Mouse (Mus musculus): ENCODE results near the gene Mob3b. TPM values are rescaled to one million over a fixed set of nuclear protein-coding genes. Genes with fewer than 3 reads are reported as not detected.

Mob3b gene
- polyA plus RNA-seq, 1 experiment from 2014 or later: 3.6 TPM

GRCm38 (mm10) chr4:34987568-34987967 is 169.7 kb downstream of the Mob3b start:
- ATAC-seq (ENCODE audit: low read depth): no peak
- Histone ChIP-seq H3K36me3 (no peaks in the 10 kb centered on the region), H3K4me3 (no peak overlapping the region), H3K9ac (no peak overlapping the region), H3K27me3 (no peaks in the 10 kb centered on the region), H3K27ac (replicated peaks) (no peak overlapping the region), H3K4me2 (no peak overlapping the region), H3K9me3 (no peaks in the 10 kb centered on the region), H3K4me1 (replicated peaks) (peaks cover 20% of the 10 kb centered on the region)
- 93% methylated on average over 4 of the region's 4 CpGs for WGBS

DNA sequence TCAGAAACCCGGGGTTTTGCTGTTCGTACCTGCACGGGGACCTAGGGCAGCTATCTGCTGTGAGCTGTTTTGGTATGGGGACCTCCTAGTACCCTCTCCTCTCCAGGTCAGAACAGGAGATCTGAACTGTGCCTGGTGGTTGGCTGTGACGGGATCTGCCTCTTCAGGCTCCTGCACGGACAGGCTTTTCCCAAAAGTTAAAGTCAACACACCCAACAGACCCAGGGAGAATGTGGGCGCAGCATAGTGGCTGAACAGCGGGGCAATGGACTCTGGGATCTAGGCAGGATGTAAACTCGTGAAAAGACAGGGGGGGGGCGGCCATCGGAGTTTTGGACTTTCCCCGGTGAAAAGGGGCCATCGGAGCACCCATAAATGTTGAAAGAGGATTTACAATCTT is 170.2 kb downstream of the Mob3b start:
- Histone ChIP-seq H3K36me3 (no peaks in the 10 kb centered on the region), H3K9ac (no peak overlapping the region), H3K9me3 (no peaks in the 10 kb centered on the region), H3K4me1 (replicated peaks) (peaks cover 16% of the 10 kb centered on the region), H3K27me3 (no peaks in the 10 kb centered on the region), H3K4me2 (no peak overlapping the region), H3K27ac (replicated peaks) (no peak overlapping the region), H3K4me3 (no peak overlapping the region)
- WGBS: 78% methylated on average over 12 of the region's 12 CpGs
- ATAC-seq (ENCODE audit: low read depth): no peak

- Histone ChIP-seq H3K4me3 (no peak overlapping the region), H3K27me3 (no peaks in the 10 kb centered on the region), H3K27ac (replicated peaks) (no peak overlapping the region), H3K9ac (no peak overlapping the region), H3K4me1 (replicated peaks) (peaks cover 15% of the 10 kb centered on the region), H3K36me3 (no peaks in the 10 kb centered on the region), H3K4me2 (no peak overlapping the region), H3K9me3 (no peaks in the 10 kb centered on the region)
- WGBS: 80% methylated on average over 4 of the region's 4 CpGs
- no peak for ATAC-seq (ENCODE audit: low read depth)
These were observed 170.6 kb downstream of the Mob3b start for GRCm38 (mm10) chr4:34986647-34987046.

GRCm38 (mm10) chr4:34984377-34984776 is 172.9 kb downstream of the Mob3b start:
- no peak overlapping the region for H3K27ac ChIP-seq (replicated peaks)
- 90% methylated on average over 4 of the region's 4 CpGs for WGBS
- H3K36me3 ChIP-seq: no peaks in the 10 kb centered on the region
- H3K27me3 ChIP-seq: no peaks in the 10 kb centered on the region
- no peak for ATAC-seq (ENCODE audit: low read depth)
- H3K4me3 ChIP-seq: no peak overlapping the region
- H3K9ac ChIP-seq: no peak overlapping the region
- peaks cover 18% of the 10 kb centered on the region for H3K4me1 ChIP-seq (replicated peaks)
- no peaks in the 10 kb centered on the region for H3K9me3 ChIP-seq
- no peak overlapping the region for H3K4me2 ChIP-seq

DNA sequence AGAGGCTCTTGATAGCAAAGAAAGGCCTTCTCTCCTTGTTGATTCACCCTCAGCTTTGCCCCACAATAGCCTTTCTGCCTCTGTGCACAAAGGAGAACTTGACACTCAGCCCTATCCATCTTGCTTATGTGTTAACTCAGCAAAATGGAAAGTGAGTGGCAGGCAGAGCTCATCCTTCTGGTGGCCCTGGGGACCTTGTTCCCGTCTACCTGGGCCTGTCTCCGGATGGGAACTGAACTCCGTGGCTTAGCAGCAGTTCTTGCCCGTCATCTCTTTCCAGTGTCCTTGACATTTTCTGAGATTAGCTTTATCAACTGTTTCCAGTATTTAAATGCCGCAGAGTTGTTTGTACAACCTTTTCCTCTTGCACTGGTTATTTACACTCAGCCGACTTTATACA is 173.8 kb downstream of the Mob3b start:
- Histone ChIP-seq H3K27me3 (no peaks in the 10 kb centered on the region), H3K9me3 (no peaks in the 10 kb centered on the region), H3K4me1 (replicated peaks) (peaks cover 18% of the 10 kb centered on the region), H3K9ac (no peak overlapping the region), H3K4me2 (no peak overlapping the region), H3K27ac (replicated peaks) (no peak overlapping the region), H3K4me3 (no peak overlapping the region), H3K36me3 (no peaks in the 10 kb centered on the region)
- ATAC-seq (ENCODE audit: low read depth): no peak
- WGBS: 84% methylated on average over 6 of the region's 6 CpGs

DNA sequence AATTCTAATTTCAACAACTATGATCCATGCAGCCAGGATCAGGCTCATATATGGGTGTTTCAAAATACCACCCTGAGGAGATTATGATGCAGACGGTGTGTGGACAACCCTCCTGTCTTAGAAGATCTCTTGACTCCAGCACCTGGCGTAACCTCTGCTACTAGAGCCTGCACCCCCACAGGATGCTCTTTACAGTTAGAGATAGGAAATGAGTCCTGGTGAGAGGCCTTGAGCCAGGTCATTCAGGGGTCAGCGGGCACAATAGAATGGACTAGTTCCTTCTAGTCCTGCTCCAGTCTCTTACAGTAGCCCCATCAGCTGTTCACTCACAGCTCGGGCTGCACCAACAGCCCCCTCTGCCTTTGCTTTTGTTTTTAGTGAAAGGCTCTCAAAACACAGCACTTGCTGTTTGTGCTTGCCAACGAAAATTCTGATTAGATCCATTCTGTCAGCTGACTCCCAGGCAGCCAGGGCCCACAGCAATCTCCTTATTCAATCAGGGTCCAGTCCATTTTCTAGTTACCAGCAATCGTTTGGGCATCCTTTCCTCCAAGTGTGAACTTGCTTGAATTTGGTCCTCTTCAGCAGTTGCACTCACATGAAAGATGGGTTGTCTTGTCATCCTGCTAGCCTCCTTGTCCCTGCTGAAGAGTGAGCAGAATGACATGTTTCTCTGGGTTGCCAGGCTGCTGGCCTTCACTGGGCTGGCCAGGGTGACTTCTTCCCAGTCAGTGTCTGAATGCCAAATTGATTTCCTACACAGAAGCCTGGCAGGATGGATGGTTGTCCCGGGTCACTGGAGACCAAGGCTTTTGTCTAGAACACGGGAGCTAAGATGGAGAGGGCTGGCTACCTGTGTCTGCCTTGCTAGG is 175.7 kb downstream of the Mob3b start:
- Histone ChIP-seq H3K4me2 (no peak overlapping the region), H3K4me1 (replicated peaks) (peaks cover 18% of the 10 kb centered on the region), H3K27ac (replicated peaks) (no peak overlapping the region), H3K36me3 (no peaks in the 10 kb centered on the region), H3K9ac (no peak overlapping the region), H3K27me3 (no peaks in the 10 kb centered on the region), H3K9me3 (no peaks in the 10 kb centered on the region), H3K4me3 (no peak overlapping the region)
- WGBS: 48% methylated on average over 8 of the region's 8 CpGs
- 0 out of 2 replicates have a peak, but pooled peaks have one; percentile 36 for ATAC-seq (ENCODE audit: low read depth)

- H3K9me3 ChIP-seq: no peaks in the 10 kb centered on the region
- no peak overlapping the region for H3K4me2 ChIP-seq
- H3K27ac ChIP-seq (replicated peaks): no peak overlapping the region
- peaks cover 18% of the 10 kb centered on the region for H3K4me1 ChIP-seq (replicated peaks)
- no peak; the same call in 1 of the 2 replicates for ATAC-seq (ENCODE audit: low read depth)
- H3K27me3 ChIP-seq: no peaks in the 10 kb centered on the region
- no peaks in the 10 kb centered on the region for H3K36me3 ChIP-seq
- H3K4me3 ChIP-seq: no peak overlapping the region
- H3K9ac ChIP-seq: no peak overlapping the region
- 23% methylated on average over 8 of the region's 8 CpGs for WGBS
These were observed 176.7 kb downstream of the Mob3b start for GRCm38 (mm10) chr4:34980461-34981039.

DNA sequence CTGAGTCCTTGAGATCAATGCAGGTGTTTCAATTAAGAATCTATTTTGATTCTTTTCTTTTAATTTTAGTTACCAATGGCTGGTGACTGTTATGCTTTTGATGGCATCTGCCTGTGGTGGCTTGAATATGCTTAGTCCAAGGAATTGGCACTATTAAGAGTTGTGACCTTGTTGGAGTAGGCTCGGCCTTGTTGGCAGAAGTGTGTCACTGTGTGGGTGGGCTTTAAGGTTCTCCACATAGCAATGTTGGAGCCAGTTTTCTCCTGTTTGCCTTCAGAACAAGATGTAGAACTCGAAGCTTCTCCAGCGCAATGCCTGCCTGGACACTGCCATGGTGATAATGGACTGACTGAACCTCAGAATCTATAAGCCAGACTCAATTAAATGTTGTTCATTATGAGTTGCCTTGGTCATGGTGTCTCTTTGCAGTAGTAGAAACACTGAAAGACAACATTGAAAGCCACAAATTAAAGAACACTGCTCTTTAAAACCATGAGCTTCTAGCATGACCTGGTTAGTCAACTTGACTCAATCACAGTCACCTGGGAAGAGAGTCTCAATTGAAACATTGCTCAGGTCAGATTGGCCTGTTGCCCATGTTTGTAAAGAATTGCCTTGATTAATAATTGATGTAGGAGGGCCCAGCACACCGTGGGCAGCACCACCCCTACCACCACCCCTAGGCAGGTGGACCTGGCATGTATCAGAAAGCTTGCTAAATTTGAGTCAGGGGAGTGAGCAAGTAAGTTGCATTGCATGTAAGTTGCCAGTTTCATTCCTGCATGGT is 180.2 kb downstream of the Mob3b start:
- no peaks in the 10 kb centered on the region for H3K9me3 ChIP-seq
- 96% methylated on average over 4 of the region's 4 CpGs for WGBS
- H3K36me3 ChIP-seq: no peaks in the 10 kb centered on the region
- ATAC-seq (ENCODE audit: low read depth): no peak
- H3K9ac ChIP-seq: no peak overlapping the region
- H3K4me2 ChIP-seq: no peak overlapping the region
- H3K4me3 ChIP-seq: no peak overlapping the region
- no peak overlapping the region for H3K27ac ChIP-seq (replicated peaks)
- peaks cover 18% of the 10 kb centered on the region for H3K4me1 ChIP-seq (replicated peaks)
- no peaks in the 10 kb centered on the region for H3K27me3 ChIP-seq

DNA sequence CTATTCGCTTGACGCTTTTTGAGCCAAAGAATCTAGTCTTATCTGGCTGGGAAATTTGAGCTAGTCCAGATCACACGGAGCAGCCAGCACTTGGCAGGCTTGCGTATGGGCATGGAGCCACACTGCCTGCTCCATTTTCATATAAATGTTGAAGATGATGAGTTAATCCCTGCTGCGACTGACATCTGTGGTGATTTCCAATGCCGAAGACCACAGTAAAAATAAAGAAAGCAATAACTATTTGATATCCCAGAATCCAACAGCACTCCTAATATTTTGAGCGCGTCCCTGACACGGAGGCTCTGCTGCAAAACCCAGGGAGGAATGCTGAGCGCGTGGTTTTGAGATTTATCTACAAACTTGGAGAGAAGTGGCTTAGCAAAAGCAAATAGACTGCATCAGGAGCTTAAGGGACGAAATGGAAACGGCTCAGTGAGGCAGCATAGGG is 180.9 kb downstream of the Mob3b start:
- Histone ChIP-seq H3K4me2 (no peak overlapping the region), H3K9me3 (no peaks in the 10 kb centered on the region), H3K4me1 (replicated peaks) (peaks cover 11% of the 10 kb centered on the region), H3K27me3 (no peaks in the 10 kb centered on the region), H3K4me3 (no peak overlapping the region), H3K27ac (replicated peaks) (no peak overlapping the region), H3K36me3 (no peaks in the 10 kb centered on the region), H3K9ac (no peak overlapping the region)
- ATAC-seq (ENCODE audit: low read depth): no peak
- 90% methylated on average over 13 of the region's 13 CpGs for WGBS

- H3K9ac ChIP-seq: no peak overlapping the region
- H3K4me1 ChIP-seq (replicated peaks): no peaks in the 10 kb centered on the region
- no peaks in the 10 kb centered on the region for H3K9me3 ChIP-seq
- no peaks in the 10 kb centered on the region for H3K36me3 ChIP-seq
- no peak for ATAC-seq (ENCODE audit: low read depth)
- H3K27me3 ChIP-seq: no peaks in the 10 kb centered on the region
- no peak overlapping the region for H3K27ac ChIP-seq (replicated peaks)
- no peak overlapping the region for H3K4me3 ChIP-seq
- 88% methylated on average over 5 of the region's 5 CpGs for WGBS
- H3K4me2 ChIP-seq: no peak overlapping the region
These were observed 182.5 kb downstream of the Mob3b start for GRCm38 (mm10) chr4:34974795-34975194.

DNA sequence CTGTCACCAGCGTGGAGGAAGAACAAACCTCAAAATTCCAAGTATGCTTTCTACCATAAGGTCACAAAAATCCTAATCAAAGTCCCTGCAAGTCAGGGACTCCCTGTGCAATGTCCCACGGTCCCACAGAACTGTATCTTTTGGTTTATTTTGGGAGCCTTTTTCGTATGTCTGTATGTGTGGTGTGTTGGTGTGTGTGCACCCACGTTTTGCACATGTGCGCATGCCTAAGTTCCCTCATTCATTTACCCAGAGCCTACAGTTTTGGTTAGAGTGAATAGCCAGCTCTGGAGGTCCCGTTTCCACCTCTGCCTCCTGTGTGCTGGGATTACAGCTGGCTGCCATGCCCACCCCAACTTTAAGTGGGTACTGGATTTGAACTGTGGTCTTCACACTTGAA is 189.7 kb downstream of the Mob3b start:
- 81% methylated on average over 6 of the region's 6 CpGs for WGBS
- no peak overlapping the region for H3K27ac ChIP-seq (replicated peaks)
- no peaks in the 10 kb centered on the region for H3K36me3 ChIP-seq
- H3K9ac ChIP-seq: no peak overlapping the region
- no peak for ATAC-seq (ENCODE audit: low read depth)
- H3K4me1 ChIP-seq (replicated peaks): peaks cover 12% of the 10 kb centered on the region
- no peak overlapping the region for H3K4me3 ChIP-seq
- no peaks in the 10 kb centered on the region for H3K27me3 ChIP-seq
- H3K4me2 ChIP-seq: no peak overlapping the region
- no peaks in the 10 kb centered on the region for H3K9me3 ChIP-seq

DNA sequence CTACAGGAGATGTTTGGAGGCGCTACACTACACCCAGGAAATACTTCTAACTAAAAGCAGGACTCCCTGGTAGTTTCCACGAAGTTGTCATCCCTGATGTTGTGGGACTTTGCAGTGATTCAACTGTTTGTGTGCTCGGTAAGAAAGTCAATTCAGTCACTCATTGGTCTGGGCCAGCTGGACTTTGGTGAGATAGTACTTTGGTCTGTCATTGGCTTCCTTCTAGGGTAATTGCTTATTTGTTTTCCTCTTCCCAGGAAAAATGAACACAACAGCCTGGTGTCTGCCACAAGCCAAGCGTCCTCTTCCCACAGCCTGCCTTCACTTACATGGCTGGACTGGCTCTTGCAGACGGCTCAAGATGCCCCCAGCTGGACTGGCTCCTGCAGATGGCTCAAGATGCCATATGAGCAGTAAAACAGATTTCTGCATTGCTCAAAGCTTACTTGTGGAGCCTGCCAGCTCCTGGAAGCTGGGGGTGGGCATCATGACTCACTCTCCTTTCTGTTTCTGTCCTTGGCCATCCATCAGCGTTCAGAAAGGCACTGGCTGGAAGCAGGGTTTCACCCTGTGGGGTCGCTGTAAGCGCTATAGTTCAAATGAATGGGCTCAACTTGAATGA is 190.8 kb downstream of the Mob3b start:
- no peaks in the 10 kb centered on the region for H3K27me3 ChIP-seq
- H3K9me3 ChIP-seq: no peaks in the 10 kb centered on the region
- no peak for ATAC-seq (ENCODE audit: low read depth)
- H3K9ac ChIP-seq: no peak overlapping the region
- no peaks in the 10 kb centered on the region for H3K36me3 ChIP-seq
- no peak overlapping the region for H3K4me2 ChIP-seq
- peaks cover 12% of the 10 kb centered on the region for H3K4me1 ChIP-seq (replicated peaks)
- H3K27ac ChIP-seq (replicated peaks): no peak overlapping the region
- no peak overlapping the region for H3K4me3 ChIP-seq
- 48% methylated on average over 8 of the region's 8 CpGs for WGBS
